Mouse (Mus musculus) embryonic fibroblast, embryonic 13.5 days (primary cell): ENCODE data around the gene Camta1.

Experiments used
- CTCF ChIP-seq: IDR thresholded peaks from 2 replicates; pipeline ENCODE4 v1.5.1; 2011; ENCODE audit warnings: mild to moderate bottlenecking, control low read depth, low read length, moderate library complexity, borderline replicate concordance; ENCODE audit not compliant: insufficient read depth
- POLR2A ChIP-seq: IDR thresholded peaks from 2 replicates; pipeline ENCODE4 v1.6.1; 2011; ENCODE audit warnings: low read depth, mild to moderate bottlenecking, control low read depth, low read length, moderate library complexity

- no peak for TF ChIP-seq POLR2A
- no peak for TF ChIP-seq CTCF
Measured at GRCm38 (mm10) chr4:151729116-151729515, 132.6 kb downstream of the Camta1 start.
